Mouse (Mus musculus) embryonic facial prominence, embryonic 12.5 days (tissue): ENCODE data around the gene Gak. TPM values are rescaled to one million over a fixed set of nuclear protein-coding genes. Genes with fewer than 3 reads are reported as not detected.

Experiments used
- ATAC-seq: fragments of 200-750 bp; cut with Nextera tagmentation; 2 replicates; pipeline ENCODE4 v1.8.0; 2017; ENCODE audit not compliant: insufficient number of reproducible peaks, insufficient read depth, low FRiP score, low TSS enrichment
- H3K27ac ChIP-seq: fragments of 300-500 bp; sonication (generic); 2 replicates; pipeline ENCODE4 v1.5.1; 2016; ENCODE audit warnings: mild to moderate bottlenecking
- H3K27me3 ChIP-seq: fragments of 300-500 bp; sonication (generic); 2 replicates; pipeline ENCODE4 v1.6.1; 2016; ENCODE audit warnings: mild to moderate bottlenecking, moderate library complexity
- H3K36me3 ChIP-seq: fragments of 300-500 bp; sonication (generic); 2 replicates; pipeline ENCODE4 v1.6.1; 2016; ENCODE audit warnings: mild to moderate bottlenecking
- H3K4me1 ChIP-seq: fragments of 300-500 bp; sonication (generic); 2 replicates; pipeline ENCODE4 v1.6.1; 2016
- H3K4me2 ChIP-seq: fragments of 300-500 bp; sonication (generic); replicated peaks from 2 replicates; pipeline ENCODE4 v1.6.1; 2016; ENCODE audit warnings: mild to moderate bottlenecking, moderate library complexity
- H3K4me3 ChIP-seq: fragments of 300-500 bp; sonication (generic); 2 replicates; pipeline ENCODE4 v1.5.1; 2016; ENCODE audit warnings: mild to moderate bottlenecking
- H3K9ac ChIP-seq: fragments of 300-500 bp; sonication (generic); 2 replicates; pipeline ENCODE4 v1.6.1; 2016; ENCODE audit warnings: mild to moderate bottlenecking, moderate library complexity
- H3K9me3 ChIP-seq: fragments of 300-500 bp; sonication (generic); 2 replicates; pipeline ENCODE4 v1.6.1; 2016; ENCODE audit warnings: mild to moderate bottlenecking, moderate library complexity
- WGBS: fragments of 180-500 bp; shearing (Covaris S2); methylation state at CpG from one replicate; pipeline ENCODE4 v1.1.7; 2016; 5-methylcytosine and 5-hydroxymethylcytosine counted together
- polyA plus RNA-seq: library from polyadenylated mRNA; unstranded; fragments of >200 nt; fragmentation: Nextera tagmentation; extraction: Ambion mirVana; gene quantifications from 2 replicates; pipeline ENCODE4 v1.2.1, GENCODE M21; 2016

Gene Gak
- polyA plus RNA-seq, 1 experiment from 2014 or later, result 53.5 TPM

- no peaks in the 10 kb centered on the region for H3K27me3 ChIP-seq
- no peaks in the 10 kb centered on the region for H3K9me3 ChIP-seq
- H3K4me3 ChIP-seq, result peak overlapping the region; percentile 49
- no peak for ATAC-seq
- peak overlapping the region; percentile 79 for H3K9ac ChIP-seq
- H3K4me2 ChIP-seq, result peak overlapping the region; percentile 65
- H3K27ac ChIP-seq, result peak overlapping the region; percentile 85; the same call in 1 of the 2 replicates
- WGBS, result 20% methylated on average over 3 of the region's 3 CpGs
- peaks cover 15% of the 10 kb centered on the region for H3K36me3 ChIP-seq
- H3K4me1 ChIP-seq, result peaks cover 18% of the 10 kb centered on the region
Observed at GRCm38 (mm10) chr5:108668387-108668932, 38.9 kb upstream of the Gak start.

- Histone ChIP-seq H3K27me3 (no peaks in the 10 kb centered on the region), H3K9me3 (no peaks in the 10 kb centered on the region), H3K27ac (no peak overlapping the region), H3K9ac (no peak overlapping the region), H3K4me3 (no peak overlapping the region), H3K4me2 (no peak overlapping the region), H3K4me1 (peaks cover 18% of the 10 kb centered on the region), H3K36me3 (peaks cover 13% of the 10 kb centered on the region)
- WGBS, result 60% methylated on average over 2 of the region's 2 CpGs
- no peak for ATAC-seq
Observed at GRCm38 (mm10) chr5:108667370-108667769, 37.8 kb upstream of the Gak start.

GRCm38 (mm10) chr5:108665066-108665465 is 35.5 kb upstream of the Gak start:
- H3K27ac ChIP-seq, result no peak overlapping the region
- H3K36me3 ChIP-seq, result no peaks in the 10 kb centered on the region
- no peak overlapping the region for H3K4me3 ChIP-seq
- no peaks in the 10 kb centered on the region for H3K9me3 ChIP-seq
- H3K4me2 ChIP-seq, result no peak overlapping the region
- H3K27me3 ChIP-seq, result no peaks in the 10 kb centered on the region
- ATAC-seq, result no peak
- 49% methylated on average over 3 of the region's 3 CpGs for WGBS
- peaks cover 15% of the 10 kb centered on the region for H3K4me1 ChIP-seq
- no peak overlapping the region for H3K9ac ChIP-seq

GRCm38 (mm10) chr5:108662772-108663171 is 33.2 kb upstream of the Gak start:
- Histone ChIP-seq H3K4me3 (no peak overlapping the region), H3K27me3 (no peaks in the 10 kb centered on the region), H3K4me1 (peaks cover 14% of the 10 kb centered on the region), H3K36me3 (peaks cover under 1% of the 10 kb centered on the region; the same call in 1 of the 2 replicates), H3K9me3 (no peaks in the 10 kb centered on the region), H3K27ac (no peak overlapping the region), H3K4me2 (no peak overlapping the region), H3K9ac (no peak overlapping the region)
- ATAC-seq, result no peak
- WGBS, result 77% methylated on average over 4 of the region's 4 CpGs

GRCm38 (mm10) chr5:108660632-108661268 is 31.2 kb upstream of the Gak start:
- peak; percentile 98 for ATAC-seq
- H3K4me3 ChIP-seq, result peak overlapping the region; percentile 89
- peak overlapping the region; percentile 87 for H3K9ac ChIP-seq
- H3K4me2 ChIP-seq, result peak overlapping the region; percentile 90
- H3K27ac ChIP-seq, result no peak overlapping the region
- no peaks in the 10 kb centered on the region for H3K9me3 ChIP-seq
- 12% methylated on average over 36 of the region's 36 CpGs for WGBS
- peaks cover 17% of the 10 kb centered on the region; the same call in 1 of the 2 replicates for H3K36me3 ChIP-seq
- peaks cover 14% of the 10 kb centered on the region for H3K4me1 ChIP-seq
- no peaks in the 10 kb centered on the region for H3K27me3 ChIP-seq

GRCm38 (mm10) chr5:108659698-108660631 is 30.4 kb upstream of the Gak start, which contains the start of gene Idua:
Idua (plus strand) TSS chr5:108660331.
- Histone ChIP-seq H3K4me1 (peaks cover 14% of the 10 kb centered on the region), H3K27me3 (no peaks in the 10 kb centered on the region), H3K27ac (no peak within 1 kb of the TSS), H3K9me3 (no peaks in the 10 kb centered on the region), H3K9ac (peak within 1 kb of the TSS; percentile 87), H3K36me3 (peaks cover 24% of the 10 kb centered on the region), H3K4me3 (peak within 1 kb of the TSS; percentile 89), H3K4me2 (peak within 1 kb of the TSS; percentile 90)
- 11% methylated on average over 24 of the region's 24 CpGs for WGBS
- ATAC-seq, result peak; percentile 71

GRCm38 (mm10) chr5:108658611-108659010 is 29.1 kb upstream of the Gak start:
- H3K4me1 ChIP-seq, result peaks cover 14% of the 10 kb centered on the region
- H3K9ac ChIP-seq, result no peak overlapping the region
- no peak for ATAC-seq
- peaks cover 38% of the 10 kb centered on the region for H3K36me3 ChIP-seq
- 82% methylated on average over 1 of the region's 1 CpGs for WGBS
- no peaks in the 10 kb centered on the region for H3K9me3 ChIP-seq
- no peak overlapping the region for H3K4me3 ChIP-seq
- no peak overlapping the region for H3K4me2 ChIP-seq
- H3K27me3 ChIP-seq, result no peaks in the 10 kb centered on the region
- no peak overlapping the region for H3K27ac ChIP-seq

- Histone ChIP-seq H3K27ac (no peak overlapping the region), H3K27me3 (no peaks in the 10 kb centered on the region), H3K9me3 (no peaks in the 10 kb centered on the region), H3K4me2 (no peak overlapping the region), H3K4me1 (peaks cover 14% of the 10 kb centered on the region), H3K4me3 (no peak overlapping the region), H3K9ac (no peak overlapping the region), H3K36me3 (peaks cover 50% of the 10 kb centered on the region)
- WGBS, result 76% methylated on average over 5 of the region's 5 CpGs
- no peak for ATAC-seq
Observed at GRCm38 (mm10) chr5:108657406-108657805, 27.9 kb upstream of the Gak start.

- 92% methylated on average over 15 of the region's 15 CpGs for WGBS
- no peaks in the 10 kb centered on the region for H3K9me3 ChIP-seq
- ATAC-seq, result no peak
- H3K27ac ChIP-seq, result no peak overlapping the region
- no peaks in the 10 kb centered on the region for H3K27me3 ChIP-seq
- no peak overlapping the region for H3K4me2 ChIP-seq
- H3K4me3 ChIP-seq, result no peak overlapping the region
- peaks cover 14% of the 10 kb centered on the region for H3K4me1 ChIP-seq
- H3K36me3 ChIP-seq, result peaks cover 54% of the 10 kb centered on the region
- no peak overlapping the region for H3K9ac ChIP-seq
Observed at GRCm38 (mm10) chr5:108655891-108656650, 26.5 kb upstream of the Gak start.

GRCm38 (mm10) chr5:108655381-108655780 is 25.8 kb upstream of the Gak start:
- no peaks in the 10 kb centered on the region for H3K27me3 ChIP-seq
- WGBS, result 94% methylated on average over 9 of the region's 9 CpGs
- H3K4me1 ChIP-seq, result peaks cover 14% of the 10 kb centered on the region
- H3K9ac ChIP-seq, result no peak overlapping the region
- no peak overlapping the region for H3K4me3 ChIP-seq
- H3K4me2 ChIP-seq, result no peak overlapping the region
- peaks cover 54% of the 10 kb centered on the region for H3K36me3 ChIP-seq
- no peaks in the 10 kb centered on the region for H3K9me3 ChIP-seq
- H3K27ac ChIP-seq, result no peak overlapping the region
- ATAC-seq, result no peak

- Histone ChIP-seq H3K27ac (no peak overlapping the region), H3K4me2 (no peak overlapping the region), H3K4me1 (peaks cover 8% of the 10 kb centered on the region), H3K9me3 (no peaks in the 10 kb centered on the region), H3K9ac (no peak overlapping the region), H3K36me3 (peaks cover 56% of the 10 kb centered on the region), H3K27me3 (no peaks in the 10 kb centered on the region), H3K4me3 (no peak overlapping the region)
- ATAC-seq, result no peak
- 92% methylated on average over 10 of the region's 10 CpGs for WGBS
Observed at GRCm38 (mm10) chr5:108654444-108654990, 25.0 kb upstream of the Gak start.
